Mouse (Mus musculus): ENCODE data around the gene Myoz2. TPM values are rescaled to one million over a fixed set of nuclear protein-coding genes. Genes with fewer than 3 reads are reported as not detected.

Gene Myoz2
- polyA plus RNA-seq, 1 experiment from 2014 or later, result not detected

Small RNAs within 50 kb of the gene (microRNA-seq; reads per million reads assigned to microRNA genes)
- gene Gm22066, result not detected

Other genes starting within 250 kb of the Myoz2 start
- gene Fabp2, start 139.9 kb downstream of the Myoz2 start, polyA plus RNA-seq (2016; fragmentation: Nextera tagmentation; extraction: Ambion mirVana), result not detected in 2 replicates
- gene Gm10959, start 115.7 kb downstream of the Myoz2 start, polyA plus RNA-seq (2016; fragmentation: Nextera tagmentation; extraction: Ambion mirVana), result not detected in 2 replicates
- gene 1810037I17Rik, start 110.8 kb downstream of the Myoz2 start, polyA plus RNA-seq (2016; fragmentation: Nextera tagmentation; extraction: Ambion mirVana), result 82.5 and 82.7 TPM in 2 replicates
- 3.9 and 5.0 TPM in 2 replicates for gene Usp53, start 50.5 kb downstream of the Myoz2 start, polyA plus RNA-seq (2016; fragmentation: Nextera tagmentation; extraction: Ambion mirVana)
- 3.3 and 4.8 TPM in 2 replicates for gene Synpo2, start 201.1 kb upstream of the Myoz2 start, polyA plus RNA-seq (2016; fragmentation: Nextera tagmentation; extraction: Ambion mirVana)
- 21.6 and 23.1 TPM in 2 replicates for gene Sec24d, start 232.4 kb upstream of the Myoz2 start, polyA plus RNA-seq (2016; fragmentation: Nextera tagmentation; extraction: Ambion mirVana)